Mouse (Mus musculus) adipocyte (in vitro differentiated cells): ENCODE results near the gene Sirt4.
A peak's percentile ranks its signal among the peaks of the same experiment; 100 is the strongest.

ENCODE experiments used
- DNase-seq: peaks from one replicate; pipeline ENCODE4 v3.0.0-alpha.2; 2016; ENCODE audit warnings: low spot score

Gene Sirt4

DNA sequence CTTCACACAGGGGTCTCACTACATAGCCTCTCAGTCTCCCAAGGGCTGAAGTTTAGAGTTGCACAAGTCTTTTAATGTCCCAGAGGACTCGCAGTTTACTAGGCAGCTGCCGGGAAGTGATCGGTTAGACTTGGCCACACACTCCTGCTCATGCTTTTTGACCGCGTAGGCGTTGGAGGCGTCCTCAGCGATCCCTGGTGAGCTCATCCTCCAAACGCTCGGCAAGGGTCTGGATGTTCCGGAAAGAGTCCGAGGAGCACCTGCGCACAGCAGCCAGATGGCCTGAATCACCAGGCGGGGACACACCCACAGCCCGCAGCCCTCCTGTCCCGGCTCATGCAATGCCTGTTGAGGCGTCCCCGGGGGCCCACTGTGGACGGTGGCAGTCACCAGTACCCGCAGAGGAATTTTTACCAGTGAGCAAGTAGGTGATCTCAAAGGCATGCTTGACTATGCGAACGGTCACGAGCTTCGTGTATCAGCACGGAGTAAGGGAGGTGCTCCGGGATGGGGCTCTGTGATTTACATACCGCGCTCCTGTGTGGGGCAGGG is 7.3 kb upstream of the Sirt4 start:
- DNase-seq: peak; percentile 84

DNA sequence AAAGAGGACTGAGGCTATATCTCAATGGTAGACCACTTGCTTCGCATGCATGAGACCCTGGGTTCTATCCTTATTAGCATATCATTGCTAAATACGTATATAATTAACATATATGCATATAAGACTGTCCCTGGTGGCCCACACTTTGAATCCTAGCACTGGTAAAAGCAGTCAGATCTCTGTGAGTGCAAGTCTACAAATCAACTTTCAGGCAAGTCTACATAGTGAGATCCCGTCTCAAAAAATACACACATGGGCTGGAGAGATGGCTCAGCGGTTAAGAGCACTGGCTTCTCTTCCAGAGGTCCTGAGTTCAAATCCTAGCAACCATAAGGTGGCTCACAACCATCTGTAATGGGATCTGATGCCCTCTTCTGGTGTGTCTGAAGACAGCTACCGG is 6.6 kb upstream of the Sirt4 start:
- DNase-seq: no peak

DNA sequence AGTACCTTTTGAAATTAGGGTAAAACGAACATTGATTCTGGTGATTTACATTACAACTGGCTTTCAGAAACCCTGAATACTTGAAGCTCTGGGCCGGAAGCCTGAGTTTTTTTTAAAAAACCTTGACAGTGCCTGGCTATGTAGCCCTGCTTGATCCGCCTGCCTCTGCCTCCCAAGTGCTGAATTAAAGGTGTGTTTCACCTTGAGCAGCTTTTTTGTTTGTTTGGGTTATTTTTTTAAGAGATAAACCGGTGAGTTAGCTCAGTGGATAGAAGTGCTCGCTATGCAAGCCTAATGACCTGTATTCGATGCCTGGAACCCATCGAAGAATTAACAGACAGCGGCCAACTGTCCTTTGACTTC is 6.1 kb upstream of the Sirt4 start:
- DNase-seq: no peak

DNA sequence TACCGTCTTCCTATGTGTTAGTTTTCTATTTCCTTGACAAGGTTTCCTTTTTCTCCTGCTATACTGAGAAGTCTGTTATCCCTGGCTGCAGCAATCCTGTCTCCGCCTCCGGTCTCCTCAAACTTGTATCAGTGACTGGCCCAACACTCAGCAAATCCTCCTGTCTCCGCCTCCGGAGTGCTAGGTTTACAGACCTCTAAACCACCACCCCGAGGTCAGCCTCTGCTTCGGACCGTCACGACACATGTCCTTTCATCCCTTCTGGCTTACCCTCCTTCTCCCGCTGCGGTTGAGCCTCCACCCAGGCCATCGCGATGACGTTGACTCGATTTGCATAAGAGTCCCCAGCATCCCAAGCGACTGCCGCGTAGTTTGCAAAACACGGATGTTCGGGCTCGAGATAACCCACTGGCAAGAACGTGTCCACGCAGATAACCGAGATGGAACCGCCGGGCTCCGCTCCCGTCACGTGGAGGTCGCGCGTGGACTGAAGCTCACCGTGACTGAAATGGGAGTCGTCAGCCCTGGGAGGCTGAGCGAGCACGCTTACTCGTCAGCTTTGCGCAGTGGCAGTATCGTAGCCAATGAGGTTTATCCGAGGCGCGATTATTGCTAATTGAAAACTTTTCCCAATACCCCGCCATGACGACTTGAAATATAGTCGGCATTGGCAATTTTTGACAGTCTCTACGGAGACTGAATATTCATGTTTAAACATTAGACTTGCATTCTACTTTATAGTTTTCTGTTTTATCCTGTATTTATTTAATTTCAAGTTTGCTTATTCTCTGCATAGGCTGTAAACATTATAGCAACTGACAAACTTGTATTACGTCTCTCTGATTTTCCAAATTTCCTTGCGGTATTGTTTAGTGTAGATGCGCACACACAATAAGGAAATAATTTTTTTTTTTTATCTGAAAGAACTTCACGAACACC is 5.4 kb upstream of the Sirt4 start:
- peak; percentile 96 for DNase-seq

DNA sequence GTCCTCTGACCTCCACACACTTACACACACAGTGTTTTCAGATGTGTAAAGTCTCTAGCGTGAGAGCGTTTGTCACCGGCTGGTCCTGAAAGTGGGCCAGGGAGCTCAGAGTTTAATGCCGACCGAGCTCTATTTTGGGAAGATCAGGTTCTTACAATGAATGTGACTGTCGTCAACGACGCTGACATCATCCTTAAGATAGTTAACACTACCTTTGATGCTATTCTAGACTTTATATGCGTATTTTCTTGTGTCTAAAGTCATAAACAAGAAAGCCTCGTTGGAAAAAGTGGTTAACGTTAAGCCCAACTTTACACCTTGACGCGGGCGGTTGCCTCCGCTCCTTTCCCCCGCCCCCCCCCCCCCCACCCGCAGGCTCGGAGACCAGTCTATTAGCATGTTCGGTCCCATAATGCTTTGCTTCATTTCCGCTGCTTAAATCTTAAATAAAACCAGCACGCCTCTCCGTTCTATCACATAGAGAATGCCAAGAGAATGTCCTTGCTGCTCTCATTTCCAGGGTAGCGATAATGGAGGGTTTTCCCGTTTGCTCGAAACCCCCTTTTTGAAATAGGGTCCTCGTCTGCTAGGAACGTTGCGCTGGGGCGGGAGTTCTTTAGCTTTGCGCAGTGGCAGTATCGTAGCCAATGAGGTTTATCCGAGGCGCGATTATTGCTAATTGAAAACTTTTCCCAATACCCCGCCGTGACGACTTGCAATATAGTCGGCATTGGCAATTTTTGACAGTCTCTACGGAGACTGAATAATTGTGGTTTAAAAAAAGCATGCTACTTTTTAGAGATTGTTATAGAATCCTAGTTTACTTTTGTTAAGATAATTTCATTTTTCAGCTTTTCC is 4.5 kb upstream of the Sirt4 start:
- peak; percentile 85 for DNase-seq

DNA sequence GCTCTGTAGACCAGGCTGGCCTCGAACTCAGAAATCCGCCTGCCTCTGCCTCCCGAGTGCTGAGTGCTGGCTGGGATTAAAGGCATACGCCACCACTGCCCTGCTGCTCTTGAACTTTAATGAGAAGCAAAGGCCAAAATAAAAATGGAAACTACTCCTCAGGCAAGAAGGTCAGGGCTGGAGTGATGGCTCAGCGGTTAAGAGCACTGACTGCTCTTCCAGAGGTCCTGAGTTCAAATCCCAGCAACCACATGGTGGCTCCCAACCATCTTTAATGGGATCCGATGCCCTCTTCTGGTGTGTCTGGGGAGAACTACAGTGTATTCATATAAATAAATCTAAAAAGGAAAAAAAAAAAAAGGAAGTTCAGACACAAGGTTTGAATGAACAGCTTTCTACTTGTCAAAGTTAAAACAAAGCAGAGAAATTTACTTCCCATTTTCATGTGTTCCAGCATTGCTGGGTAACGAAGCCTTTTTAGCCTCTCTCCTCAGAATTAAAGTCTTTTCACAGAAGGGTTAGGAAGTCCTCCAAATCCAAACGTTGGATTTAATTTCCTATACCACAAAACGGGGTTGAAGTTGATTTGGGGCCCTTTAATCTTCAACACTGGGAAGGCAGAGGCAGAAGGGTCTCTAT is 3.5 kb upstream of the Sirt4 start:
- DNase-seq: no peak

DNA sequence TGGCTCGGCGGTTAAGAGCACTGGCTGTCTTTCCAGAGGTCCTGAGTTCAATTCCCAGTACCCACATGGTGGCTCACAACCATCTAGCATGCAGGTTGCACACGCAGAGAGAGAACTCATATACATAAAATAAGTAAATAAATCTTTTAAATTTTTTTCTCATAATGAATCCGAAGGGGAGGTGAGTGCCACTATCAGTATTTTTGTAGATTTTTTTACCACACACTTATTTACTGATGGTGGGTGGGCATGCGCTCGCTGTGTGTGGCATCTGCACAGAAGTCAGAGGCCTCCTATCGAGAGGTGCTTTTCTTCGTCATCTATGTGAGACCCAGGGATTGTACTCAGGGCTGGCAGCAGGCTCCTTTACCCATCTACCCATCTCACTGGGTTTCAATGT is 2.8 kb upstream of the Sirt4 start:
- no peak for DNase-seq

DNA sequence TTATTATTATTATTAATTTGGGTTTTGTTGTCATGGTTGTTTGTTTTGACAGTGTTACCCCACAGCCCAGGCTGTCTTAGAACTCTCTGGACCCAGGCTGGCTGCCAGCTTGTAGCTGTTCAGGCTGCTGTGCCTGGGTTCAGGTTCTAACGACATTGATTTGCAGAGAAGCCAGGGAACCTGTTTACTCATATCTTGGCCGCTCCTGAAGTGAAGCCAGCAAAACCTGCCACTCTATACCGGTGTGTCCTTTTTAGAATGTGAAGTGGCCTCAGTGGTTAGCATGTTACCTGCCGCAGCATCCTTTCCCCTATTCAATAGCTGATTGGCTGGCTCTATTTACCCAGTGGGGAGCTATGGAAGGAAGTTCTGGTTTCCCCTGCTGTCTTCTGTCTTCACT is 2.2 kb upstream of the Sirt4 start:
- no peak for DNase-seq

DNA sequence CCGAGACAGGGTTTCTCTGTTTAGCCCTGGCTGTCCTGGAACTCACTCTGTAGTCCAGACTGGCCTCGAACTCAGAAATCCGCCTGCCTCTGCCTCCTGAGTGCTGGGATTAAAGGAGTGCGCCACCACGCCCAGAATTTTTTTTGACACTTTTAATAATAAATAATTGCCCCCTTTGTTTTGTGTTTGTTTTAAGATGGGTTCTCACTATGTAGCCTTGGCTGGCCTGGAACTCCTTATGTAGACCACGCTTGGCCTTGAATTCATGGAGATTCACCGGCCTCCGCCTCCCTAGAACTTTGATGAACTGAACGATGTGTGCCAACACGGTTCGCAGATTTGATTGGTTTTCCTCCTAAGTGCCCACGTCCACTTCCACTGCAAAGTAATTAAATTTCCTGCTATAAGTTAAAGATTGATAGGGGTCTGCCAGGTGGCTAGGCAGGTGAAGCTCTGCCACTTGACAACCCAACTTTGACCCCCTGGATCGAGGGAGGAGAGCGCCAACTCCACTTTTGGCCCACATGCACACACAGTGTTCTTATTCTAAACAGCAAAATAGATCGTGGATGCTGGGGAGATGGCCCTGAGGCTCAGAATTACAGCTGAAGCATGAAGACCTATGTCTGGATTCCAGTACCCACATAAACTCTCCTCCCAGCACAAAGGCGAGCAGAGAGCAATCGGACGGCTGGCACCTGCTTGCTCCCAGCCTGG is 1.1 kb upstream of the Sirt4 start:
- DNase-seq: no peak

DNA sequence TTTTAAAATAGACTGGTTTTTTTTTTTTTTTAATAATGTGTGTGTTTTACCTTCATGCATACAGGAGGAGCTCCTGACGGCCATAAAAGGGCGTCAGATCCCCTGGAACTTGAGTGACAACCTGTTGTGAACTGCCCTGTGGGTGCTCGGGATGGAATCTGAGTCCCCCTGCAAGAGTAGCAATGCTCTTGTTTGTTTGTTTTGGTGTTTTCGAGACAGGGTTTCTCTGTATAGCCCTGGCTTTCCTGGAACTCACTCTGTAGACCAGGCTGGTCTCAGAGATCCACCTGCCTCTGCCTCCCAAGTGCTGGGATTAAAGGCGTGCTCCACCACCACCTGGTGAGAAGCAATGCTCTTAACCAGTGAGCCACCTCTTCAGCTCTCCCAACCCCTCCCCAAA is 471 bp upstream of the Sirt4 start:
- DNase-seq: no peak

DNA sequence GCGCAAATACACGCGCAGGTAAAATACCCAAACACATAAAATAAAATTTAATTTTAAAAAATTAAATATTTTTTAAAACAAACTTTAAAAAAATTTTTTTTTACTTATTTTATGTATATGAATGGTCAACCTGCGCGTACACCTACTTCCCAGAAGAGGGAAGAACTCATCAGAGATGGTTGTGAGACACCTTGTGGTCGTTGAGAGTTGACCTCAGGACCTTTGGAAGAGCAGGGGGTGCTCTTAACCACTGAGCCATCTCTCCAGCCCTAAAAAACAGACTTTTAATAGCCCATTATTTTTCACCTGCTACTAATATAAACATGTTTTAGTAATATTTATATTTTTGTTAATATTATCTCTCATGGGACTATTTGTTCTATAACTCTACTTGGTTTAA is 1.1 kb downstream of the Sirt4 start:
- no peak for DNase-seq

DNA sequence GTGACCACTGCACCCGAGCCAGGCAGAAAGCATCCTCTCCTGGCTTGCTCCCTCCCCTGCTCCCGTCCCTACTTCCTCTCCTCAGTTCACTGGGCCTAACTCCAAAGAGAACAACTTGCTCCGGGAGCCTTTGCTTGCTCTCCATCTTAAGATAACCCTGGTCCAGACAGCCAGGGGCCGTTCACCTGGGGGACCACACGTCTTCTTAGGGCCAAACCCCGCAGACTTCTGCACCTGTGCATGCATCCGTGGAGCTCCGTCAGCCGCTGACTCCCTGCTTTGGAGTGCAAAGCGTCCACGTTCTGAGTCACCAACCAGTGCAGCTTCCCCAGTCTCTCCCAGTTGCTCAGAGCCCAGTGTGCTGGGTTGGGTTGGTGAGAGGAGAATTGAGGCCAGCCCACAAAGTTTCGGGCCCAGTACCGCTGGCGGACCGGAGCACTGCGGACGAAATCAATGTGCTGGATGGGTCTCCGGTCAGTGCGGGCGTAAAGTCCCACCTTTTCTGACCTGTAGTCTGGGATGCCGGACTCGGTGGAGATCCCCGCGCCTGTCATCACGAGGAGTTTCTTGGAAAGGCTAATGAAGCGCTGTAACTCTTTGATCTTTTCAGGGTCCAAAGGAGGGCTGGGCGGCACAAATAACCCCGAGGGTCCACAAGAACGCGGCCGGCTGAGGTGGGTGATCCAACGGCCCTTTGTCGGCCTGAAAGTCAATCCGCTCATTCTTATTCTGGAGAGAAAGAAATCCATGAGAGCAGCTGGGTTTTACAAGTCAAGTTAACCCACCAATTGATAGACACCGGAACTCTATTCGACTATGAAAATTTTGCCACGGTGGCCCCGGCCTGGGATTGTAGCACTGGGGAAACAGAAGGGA is 1.9 kb downstream of the Sirt4 start:
- DNase-seq: no peak

DNA sequence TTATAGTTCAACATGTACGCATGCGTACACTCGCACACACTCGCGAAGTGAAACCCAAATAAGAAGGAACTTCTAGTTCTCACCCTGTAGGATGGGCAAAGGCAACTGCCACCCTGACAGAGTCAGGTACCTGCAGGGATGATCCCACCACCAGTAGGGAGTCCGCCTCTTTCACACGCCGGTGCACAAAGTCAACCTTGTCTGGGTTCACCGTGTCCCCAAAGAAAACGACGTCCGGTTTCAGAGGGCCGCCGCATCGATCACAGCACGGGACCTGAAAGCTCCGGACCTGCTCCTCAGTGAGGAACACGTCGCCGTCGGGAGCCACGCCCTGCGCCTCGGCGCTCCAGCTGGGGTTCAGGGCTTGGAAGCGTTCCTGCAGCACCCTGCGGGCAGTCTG is 4.4 kb downstream of the Sirt4 start:
- no peak for DNase-seq

DNA sequence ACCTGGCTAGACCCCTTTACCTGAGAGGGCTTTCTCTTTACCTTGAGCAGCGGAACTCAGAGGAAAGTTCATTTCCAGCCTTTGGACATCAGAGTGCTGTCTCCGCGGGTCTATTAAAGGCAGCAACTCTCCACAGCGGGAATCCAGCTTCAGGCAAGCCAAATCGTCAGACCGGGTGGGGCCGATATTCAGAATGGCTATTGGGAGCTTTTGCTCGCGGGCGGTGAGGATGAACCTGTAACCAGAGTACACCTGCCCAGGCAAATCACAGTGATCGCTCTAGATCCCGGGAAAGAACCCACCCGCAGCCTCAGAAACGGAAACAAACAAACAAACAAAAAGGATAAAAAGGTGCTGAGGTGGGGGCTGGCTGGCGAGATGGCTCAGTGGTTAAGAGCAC is 5.0 kb downstream of the Sirt4 start:
- DNase-seq: no peak

DNA sequence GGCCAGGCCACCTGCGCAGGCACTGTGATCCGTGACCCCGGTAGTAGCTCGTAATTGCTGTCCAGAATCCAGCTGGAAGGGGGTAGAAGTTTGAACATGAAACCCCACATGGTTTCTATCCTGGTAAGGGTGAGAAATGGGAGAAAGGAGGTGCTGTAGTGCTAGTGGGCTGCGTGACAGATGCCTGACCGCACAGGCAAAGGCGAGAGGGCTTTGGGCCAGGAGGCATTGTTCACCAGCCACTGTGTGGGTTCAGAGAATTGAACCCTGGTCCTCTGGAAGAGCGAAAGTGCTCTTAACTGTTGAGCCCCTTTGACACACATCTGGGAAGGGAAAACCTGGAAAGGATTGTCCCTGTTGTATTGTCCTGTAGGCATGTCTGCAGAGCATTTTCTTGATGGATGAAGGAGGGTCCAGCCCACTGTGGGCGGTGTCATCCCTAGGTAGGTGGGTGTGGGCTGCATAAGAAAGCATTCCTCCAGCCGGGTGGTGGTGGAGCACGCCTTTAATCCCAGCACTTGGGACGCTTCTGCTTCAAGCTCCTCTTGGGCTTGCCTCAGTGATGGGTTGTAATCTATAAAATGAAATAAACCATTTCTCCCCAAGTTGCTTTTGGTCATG is 8.3 kb downstream of the Sirt4 start:
- no peak for DNase-seq

DNA sequence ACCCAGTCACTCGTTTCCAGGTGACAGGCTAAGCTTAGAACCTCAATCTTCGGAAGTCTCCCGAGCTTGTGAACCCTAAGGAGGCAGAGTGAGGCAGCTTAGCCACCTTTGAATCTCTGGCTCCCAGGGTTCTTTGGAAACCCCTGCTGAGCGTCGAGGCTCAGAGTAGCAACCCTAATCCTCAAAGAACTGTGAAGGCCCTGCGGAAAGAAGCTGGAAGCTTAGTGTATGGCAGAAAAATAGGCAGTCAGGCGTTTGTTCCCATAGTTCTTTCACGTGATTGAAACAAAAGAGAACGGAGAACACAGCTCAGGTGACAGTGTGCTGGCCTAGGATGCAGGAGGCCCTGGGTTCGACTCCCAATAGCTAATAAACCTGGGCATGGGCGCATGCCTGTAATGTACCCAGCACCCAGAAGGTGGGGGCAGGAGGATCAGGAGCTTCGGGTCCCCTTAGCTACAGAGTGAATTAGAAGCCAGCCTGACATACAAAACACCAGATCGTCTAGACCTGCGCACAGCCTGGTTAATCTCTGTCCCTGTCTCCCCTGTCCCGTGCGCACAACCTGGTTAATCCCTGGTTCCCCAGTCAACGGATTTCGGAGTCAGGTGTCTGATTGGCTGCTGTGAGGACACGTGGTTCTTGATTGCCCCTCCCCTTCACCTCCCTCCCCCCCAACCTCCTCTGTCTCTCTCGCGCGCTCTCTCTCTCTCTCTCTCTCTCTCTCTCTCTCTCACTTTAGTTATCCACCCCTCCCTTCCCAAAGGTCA is 9.0 kb downstream of the Sirt4 start:
- DNase-seq: no peak

DNA sequence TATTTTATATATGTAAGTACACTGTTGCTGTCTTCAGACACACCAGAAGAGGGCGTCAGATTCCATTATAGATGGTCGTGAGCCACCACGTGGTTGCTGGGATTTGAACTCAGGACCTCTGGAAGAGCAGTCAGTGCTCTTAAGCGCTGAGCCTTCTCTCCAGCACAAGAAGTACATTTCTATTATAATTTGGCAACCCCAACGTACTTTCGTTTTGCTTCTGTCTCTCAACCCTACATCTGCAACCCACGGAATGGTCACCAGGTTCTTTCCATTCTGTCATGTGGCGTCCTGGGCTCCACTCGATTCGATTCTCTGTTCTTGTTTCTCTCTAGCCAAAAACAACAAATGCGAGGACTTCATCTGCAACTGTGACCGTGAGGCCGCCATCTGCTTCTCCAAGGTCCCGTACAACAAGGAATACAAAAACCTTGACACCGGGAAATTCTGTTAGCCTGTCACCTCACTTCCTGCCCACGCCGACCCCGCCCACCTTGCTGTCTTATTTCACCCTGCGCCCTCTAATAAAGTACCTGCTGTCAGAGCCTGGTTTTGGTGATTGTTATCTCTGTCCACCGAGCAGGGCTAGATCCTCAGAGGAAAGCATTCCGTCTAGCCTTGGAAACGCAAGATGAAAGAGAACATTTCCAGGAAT is 10.2 kb downstream of the Sirt4 start:
- DNase-seq: no peak

DNA sequence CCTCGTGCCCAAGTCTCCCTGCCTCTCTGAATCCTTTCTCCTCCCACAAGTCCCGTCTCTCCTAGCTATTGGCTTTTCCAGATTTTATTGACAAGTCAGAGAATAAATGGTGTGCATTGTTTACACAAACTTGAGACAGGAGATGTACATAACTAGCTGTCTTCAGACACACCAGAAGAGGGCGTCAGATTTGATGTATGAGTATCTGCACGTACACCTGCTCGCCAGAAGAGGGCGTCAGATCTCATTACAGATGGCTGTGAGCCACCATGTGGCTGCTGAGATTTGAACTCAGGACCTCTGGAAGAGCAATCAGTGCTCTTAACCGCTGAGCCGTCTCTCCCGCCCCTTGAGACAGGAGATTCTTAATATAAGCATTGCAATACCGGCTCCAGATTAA is 11.3 kb downstream of the Sirt4 start:
- no peak for DNase-seq
